Mouse (Mus musculus): ENCODE data around the gene Gimap1. TPM values are rescaled to one million over a fixed set of nuclear protein-coding genes. Genes with fewer than 3 reads are reported as not detected.
A peak's percentile ranks its signal among the peaks of the same experiment; 100 is the strongest.

The Gimap1 gene
- total and polyA plus RNA-seq, 3 experiments, result 54.5 to 144 (median 91.8) TPM

DNA sequence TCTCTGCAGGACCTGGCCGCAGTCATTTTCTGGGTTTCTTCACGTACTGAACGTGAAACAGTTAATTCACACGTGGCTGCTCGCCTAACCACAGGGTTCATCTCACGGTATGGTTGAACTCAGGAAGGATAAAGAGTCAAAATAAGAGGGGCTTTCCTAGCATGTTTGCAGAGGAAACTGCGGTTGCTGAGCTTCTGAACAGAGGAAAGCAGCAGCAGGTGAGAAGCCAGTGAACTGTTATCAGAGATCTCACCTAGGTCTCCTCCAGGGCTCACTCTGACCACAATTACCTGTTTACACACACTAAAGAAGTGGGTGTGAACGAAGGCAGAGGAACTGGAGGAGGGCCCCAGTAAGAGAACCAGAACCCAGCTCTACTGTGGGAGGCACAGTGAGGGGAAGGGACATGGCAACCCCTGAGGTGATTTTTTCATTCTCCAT, 6.0 kb upstream of the Gimap1 start (continued):
- TF ChIP-seq MAFK (IDR thresholded peaks at IDR 0.05; ENCODE audit: insufficient replicate concordance, low read length) (peak; percentile 74), ZMIZ1 (IDR thresholded peaks at IDR 0.05; ENCODE audit: low read depth, low read length) (peak; percentile 57; the same call in 1 of the 2 replicates), ZC3H11A (IDR thresholded peaks at IDR 0.05; ENCODE audit: low read depth, low read length) (no peak), IRF4 (IDR thresholded peaks at IDR 0.05; ENCODE audit: low read depth, low read length) (peak; percentile 84), TBP (conservative IDR thresholded peaks at IDR 0.05; ENCODE audit: low read depth, low read length) (no peak), CHD2 (IDR thresholded peaks at IDR 0.05; ENCODE audit: low read length) (peak; percentile 79), SMC3 (IDR thresholded peaks at IDR 0.05; ENCODE audit: low read depth, low read length) (peak; percentile 48)

- peaks cover 0 to 9% of the 10 kb centered on the region in 2 experiments for H3K36me3 ChIP-seq (replicated peaks in 1 of 2; ENCODE audit: control insufficient read depth in 1 of 2, insufficient read depth in 1 of 2, low read length in 1 of 2)
- no peak overlapping the region for H3K4me2 ChIP-seq (ENCODE audit: insufficient read depth, low read depth, poor library complexity, severe bottlenecking)
- dilution Hi-C loops (cut with MboI; ENCODE audit: extremely low pct_ligation_motif_present, extremely low pct_unique_long_range_greater_than_20kb, low sequenced_read_pairs) (no loop called here), in situ Hi-C loops (cut with MboI; ENCODE audit: low pct_ligation_motif_present, low pct_unique_long_range_greater_than_20kb, low sequenced_read_pairs) (no loop called here)
- H3K4me3 ChIP-seq (replicated peaks in 1 of 3; ENCODE audit: low read depth in 2 of 3, low read length in 2 of 3, poor library complexity in 1 of 3), result no peak overlapping the region
- no peak overlapping the region for H3K27ac ChIP-seq (ENCODE audit: insufficient read depth, low read depth)
- H3K9ac ChIP-seq (ENCODE audit: insufficient read depth, low read depth), result no peak overlapping the region
- no peaks in the 10 kb centered on the region for H3K27me3 ChIP-seq (replicated peaks)
- no peak for DNase-seq (ENCODE audit: extremely low read depth)
- peaks cover 2% of the 10 kb centered on the region for H3K9me3 ChIP-seq (replicated peaks; ENCODE audit: low read length)
- H3K79me2 ChIP-seq (replicated peaks; ENCODE audit: control insufficient read depth, extremely low read depth, insufficient read depth, poor library complexity, severe bottlenecking), result peaks cover 12% of the 10 kb centered on the region; the same call in 1 of the 2 replicates
- peaks cover 18 to 70% of the 10 kb centered on the region in 2 experiments for H3K4me1 ChIP-seq (ENCODE audit: control insufficient read depth in 1 of 2, insufficient read depth in 2 of 2)
- TF ChIP-seq RAD21 (IDR thresholded peaks at IDR 0.05; ENCODE audit: low read depth, low read length) (no peak), JUN (IDR thresholded peaks at IDR 0.05; ENCODE audit: insufficient read depth, low read depth, low read length) (no peak), MEF2A (IDR thresholded peaks at IDR 0.05; ENCODE audit: borderline replicate concordance, low read depth, low read length) (no peak), MAZ (IDR thresholded peaks at IDR 0.05; ENCODE audit: low read depth, low read length) (no peak), ZMIZ1 (IDR thresholded peaks at IDR 0.05; ENCODE audit: low read depth, low read length) (no peak), ZC3H11A (IDR thresholded peaks at IDR 0.05; ENCODE audit: low read depth, low read length) (no peak), POLR2AphosphoS2 (IDR thresholded peaks at IDR 0.05; ENCODE audit: low read depth, low read length) (no peak), E2F4 (IDR thresholded peaks at IDR 0.05; ENCODE audit: insufficient replicate concordance, low read depth, low read length) (no peak), MAFK (IDR thresholded peaks at IDR 0.05; ENCODE audit: insufficient replicate concordance, low read length) (no peak), MAX (IDR thresholded peaks at IDR 0.05; ENCODE audit: low read length) (no peak), MYC (IDR thresholded peaks at IDR 0.05; ENCODE audit: low read depth, low read length) (no peak), POLR2A (IDR thresholded peaks at IDR 0.05; ENCODE audit: low read depth, low read length) (no peak), NELFE (IDR thresholded peaks at IDR 0.05; ENCODE audit: low read depth, low read length) (no peak), EP300 (IDR thresholded peaks at IDR 0.05; ENCODE audit: low read length) (no peak), ELF1 (IDR thresholded peaks at IDR 0.05; ENCODE audit: low read depth, low read length) (no peak), ZNF384 (IDR thresholded peaks at IDR 0.05; ENCODE audit: low read depth, low read length) (no peak), SIN3A (IDR thresholded peaks at IDR 0.05; ENCODE audit: low read length) (no peak), KAT2A (IDR thresholded peaks at IDR 0.05; ENCODE audit: insufficient replicate concordance, low read length) (no peak), ZKSCAN1 (IDR thresholded peaks at IDR 0.05; ENCODE audit: borderline replicate concordance, low read depth, low read length) (no peak)
Observed at GRCm38 (mm10) chr6:48733660-48734059, 5.2 kb upstream of the Gimap1 start.

All from CH12.LX (cell line).